Mouse (Mus musculus): ENCODE results near the gene Ndufs4. TPM values are rescaled to one million over a fixed set of nuclear protein-coding genes. Genes with fewer than 3 reads are reported as not detected.

Gene Ndufs4
- polyA plus RNA-seq, 1 experiment from 2014 or later, result 413 TPM

GRCm38 (mm10) chr13:114392501-114392900 is 4.4 kb upstream of the Ndufs4 start:
- H3K36me3 ChIP-seq (ENCODE audit: control insufficient read depth, insufficient read depth), result no peaks in the 10 kb centered on the region
- H3K4me1 ChIP-seq (replicated peaks; ENCODE audit: control insufficient read depth, insufficient read depth, low read length), result no peaks in the 10 kb centered on the region
- no peaks in the 10 kb centered on the region for H3K27me3 ChIP-seq (replicated peaks; ENCODE audit: control insufficient read depth, insufficient read depth, low read length)
- H3K4me2 ChIP-seq (replicated peaks; ENCODE audit: low read depth), result no peak overlapping the region
- TF ChIP-seq CTCF (IDR thresholded peaks at IDR 0.05; ENCODE audit: low read depth), result no peak
- no peak overlapping the region for H3K4me3 ChIP-seq (ENCODE audit: low read depth, low read length)
- no peak overlapping the region for H3K9ac ChIP-seq (ENCODE audit: low read depth, low read length)
- H3K9me3 ChIP-seq (ENCODE audit: control insufficient read depth), result no peaks in the 10 kb centered on the region
- ATAC-seq, result no peak
- H3K27ac ChIP-seq (ENCODE audit: low read depth, low read length), result no peak overlapping the region

DNA sequence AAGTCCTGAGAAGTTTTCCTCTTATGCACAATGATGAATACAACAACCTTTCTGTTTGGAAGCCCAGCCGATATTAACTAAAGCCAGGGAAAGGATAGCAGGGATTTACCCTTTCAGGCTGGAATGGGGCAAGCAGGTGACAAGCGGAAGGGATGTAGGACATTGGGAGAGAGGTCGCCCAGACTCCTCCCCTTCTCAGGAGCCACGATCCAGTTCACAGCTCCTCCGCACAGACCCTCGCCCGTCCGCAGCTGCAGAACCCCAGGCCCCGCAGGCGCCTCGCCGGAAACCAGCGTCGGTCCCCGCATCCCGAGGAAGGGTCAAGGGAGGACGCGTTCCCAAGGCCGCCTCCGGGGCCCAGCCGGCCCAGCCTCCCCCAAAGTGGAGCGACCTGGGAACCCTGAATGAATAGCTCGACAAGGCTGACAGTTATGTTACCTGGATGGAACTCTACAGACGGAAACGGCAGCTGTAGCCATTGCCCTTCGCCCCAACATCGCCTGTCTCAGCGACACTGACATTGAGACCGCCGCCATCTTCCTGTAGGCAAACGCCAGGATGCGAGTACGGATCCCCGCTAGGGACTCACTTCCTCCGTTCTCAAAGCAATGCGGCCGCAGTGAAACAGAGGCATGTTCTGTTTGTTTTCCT is 412 bp downstream of the Ndufs4 start:
- peak overlapping the region; percentile 68 for H3K9ac ChIP-seq (ENCODE audit: low read depth, low read length)
- H3K27me3 ChIP-seq (replicated peaks; ENCODE audit: control insufficient read depth, insufficient read depth, low read length), result no peaks in the 10 kb centered on the region
- no peaks in the 10 kb centered on the region for H3K4me1 ChIP-seq (replicated peaks; ENCODE audit: control insufficient read depth, insufficient read depth, low read length)
- H3K36me3 ChIP-seq (ENCODE audit: control insufficient read depth, insufficient read depth), result no peaks in the 10 kb centered on the region
- H3K27ac ChIP-seq (ENCODE audit: low read depth, low read length), result peak overlapping the region; percentile 78
- under 1% methylated on average over 37 of the region's 37 CpGs for WGBS
- H3K9me3 ChIP-seq (ENCODE audit: control insufficient read depth), result no peaks in the 10 kb centered on the region
- H3K4me3 ChIP-seq (ENCODE audit: low read depth, low read length), result peak overlapping the region; percentile 82
- ATAC-seq, result peak; percentile 85
- TF ChIP-seq CTCF (IDR thresholded peaks at IDR 0.05; ENCODE audit: low read depth), result 0 out of 2 replicates have a peak, but pooled peaks have one; percentile 7
- H3K4me2 ChIP-seq (replicated peaks; ENCODE audit: low read depth), result peak overlapping the region; percentile 63

DNA sequence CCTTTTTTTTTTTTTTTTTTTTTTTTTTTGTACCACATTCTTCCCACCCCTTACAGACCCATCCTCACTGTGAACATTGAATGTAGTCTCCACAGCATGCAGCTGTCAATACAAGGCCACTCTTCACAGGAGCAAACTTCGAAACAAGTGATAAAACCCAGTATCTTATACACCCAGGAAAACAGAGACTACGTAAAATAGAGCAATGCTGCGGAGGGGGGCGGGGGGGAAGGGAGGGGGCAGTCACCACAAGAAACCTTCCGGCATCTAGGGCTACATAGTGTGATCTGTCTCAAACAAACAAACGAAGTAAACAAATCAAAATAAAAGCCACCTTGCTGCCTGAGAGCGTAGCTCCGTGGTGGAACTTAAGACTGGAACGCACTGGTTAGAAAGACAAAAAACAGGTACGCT is 977 bp downstream of the Ndufs4 start:
- peak overlapping the region; percentile 63 for H3K4me2 ChIP-seq (replicated peaks; ENCODE audit: low read depth)
- 2% methylated on average over 10 of the region's 10 CpGs for WGBS
- ATAC-seq, result 0 out of 2 replicates have a peak, but pooled peaks have one; percentile 27
- H3K9ac ChIP-seq (ENCODE audit: low read depth, low read length), result peak overlapping the region; percentile 68
- peak overlapping the region; percentile 82 for H3K4me3 ChIP-seq (ENCODE audit: low read depth, low read length)
- no peaks in the 10 kb centered on the region for H3K27me3 ChIP-seq (replicated peaks; ENCODE audit: control insufficient read depth, insufficient read depth, low read length)
- no peak overlapping the region; the same call in 1 of the 2 replicates for H3K27ac ChIP-seq (ENCODE audit: low read depth, low read length)
- H3K9me3 ChIP-seq (ENCODE audit: control insufficient read depth), result no peaks in the 10 kb centered on the region
- H3K4me1 ChIP-seq (replicated peaks; ENCODE audit: control insufficient read depth, insufficient read depth, low read length), result no peaks in the 10 kb centered on the region
- no peak for TF ChIP-seq CTCF (IDR thresholded peaks at IDR 0.05; ENCODE audit: low read depth)
- no peaks in the 10 kb centered on the region for H3K36me3 ChIP-seq (ENCODE audit: control insufficient read depth, insufficient read depth)

GRCm38 (mm10) chr13:114376511-114376910 is 11.5 kb downstream of the Ndufs4 start:
- Histone ChIP-seq H3K36me3 (ENCODE audit: control insufficient read depth, insufficient read depth) (peaks cover 8% of the 10 kb centered on the region), H3K4me2 (replicated peaks; ENCODE audit: low read depth) (no peak overlapping the region), H3K27ac (ENCODE audit: low read depth, low read length) (no peak overlapping the region), H3K4me3 (ENCODE audit: low read depth, low read length) (no peak overlapping the region), H3K27me3 (replicated peaks; ENCODE audit: control insufficient read depth, insufficient read depth, low read length) (no peaks in the 10 kb centered on the region), H3K9me3 (ENCODE audit: control insufficient read depth) (peaks cover 4% of the 10 kb centered on the region; the same call in 1 of the 2 replicates), H3K9ac (ENCODE audit: low read depth, low read length) (no peak overlapping the region), H3K4me1 (replicated peaks; ENCODE audit: control insufficient read depth, insufficient read depth, low read length) (peaks cover 3% of the 10 kb centered on the region; the same call in 1 of the 2 replicates)
- no peak for ATAC-seq
- WGBS, result 93% methylated on average over 4 of the region's 4 CpGs
- TF ChIP-seq CTCF (IDR thresholded peaks at IDR 0.05; ENCODE audit: low read depth), result no peak

GRCm38 (mm10) chr13:114362086-114362485 is 26.0 kb downstream of the Ndufs4 start:
- no peaks in the 10 kb centered on the region for H3K36me3 ChIP-seq (ENCODE audit: control insufficient read depth, insufficient read depth)
- H3K9me3 ChIP-seq (ENCODE audit: control insufficient read depth), result no peaks in the 10 kb centered on the region
- WGBS, result 61% methylated on average over 3 of the region's 3 CpGs
- no peak overlapping the region for H3K4me3 ChIP-seq (ENCODE audit: low read depth, low read length)
- H3K4me2 ChIP-seq (replicated peaks; ENCODE audit: low read depth), result no peak overlapping the region
- no peak overlapping the region for H3K27ac ChIP-seq (ENCODE audit: low read depth, low read length)
- no peak for TF ChIP-seq CTCF (IDR thresholded peaks at IDR 0.05; ENCODE audit: low read depth)
- no peak overlapping the region for H3K9ac ChIP-seq (ENCODE audit: low read depth, low read length)
- ATAC-seq, result no peak
- no peaks in the 10 kb centered on the region for H3K27me3 ChIP-seq (replicated peaks; ENCODE audit: control insufficient read depth, insufficient read depth, low read length)
- H3K4me1 ChIP-seq (replicated peaks; ENCODE audit: control insufficient read depth, insufficient read depth, low read length), result no peaks in the 10 kb centered on the region

- 78% methylated on average over 8 of the region's 8 CpGs for WGBS
- no peak for ATAC-seq
Measured at GRCm38 (mm10) chr13:114351321-114351946, 36.6 kb downstream of the Ndufs4 start.

More at GRCm38 (mm10) chr13:114351321-114351946, 36.6 kb downstream of the Ndufs4 start:
- Histone ChIP-seq H3K4me3 (ENCODE audit: low read depth, low read length) (no peak overlapping the region), H3K4me2 (replicated peaks; ENCODE audit: low read depth) (no peak overlapping the region), H3K27ac (ENCODE audit: low read depth, low read length) (no peak overlapping the region), H3K9me3 (ENCODE audit: control insufficient read depth) (no peaks in the 10 kb centered on the region), H3K36me3 (ENCODE audit: control insufficient read depth, insufficient read depth) (no peaks in the 10 kb centered on the region), H3K27me3 (replicated peaks; ENCODE audit: control insufficient read depth, insufficient read depth, low read length) (no peaks in the 10 kb centered on the region), H3K9ac (ENCODE audit: low read depth, low read length) (no peak overlapping the region), H3K4me1 (replicated peaks; ENCODE audit: control insufficient read depth, insufficient read depth, low read length) (no peaks in the 10 kb centered on the region)
- TF ChIP-seq CTCF (IDR thresholded peaks at IDR 0.05; ENCODE audit: low read depth), result no peak

Measured in intestine, postnatal 0 days (tissue).